Mouse (Mus musculus) CH12.LX (cell line): ENCODE results near the gene Nat8f5. TPM values are rescaled to one million over a fixed set of nuclear protein-coding genes. Genes with fewer than 3 reads are reported as not detected.
"Not testable (repeated sequence)": the region's sequence is repeated elsewhere in the genome, so short reads cannot be mapped to it uniquely, and the experiment has no call there.

Experiments
- DNase-seq: peaks from one replicate; pipeline ENCODE4 v3.0.0-alpha.2; 2013; ENCODE audit errors: extremely low read depth
- H3K27ac ChIP-seq: 2 replicates; pipeline ENCODE4 v1.5.1; 2012; ENCODE audit warnings: low read depth, mild to moderate bottlenecking, control low read depth, moderate library complexity; ENCODE audit not compliant: insufficient read depth
- H3K27me3 ChIP-seq: replicated peaks from 2 replicates; pipeline ENCODE3; 2012; ENCODE audit warnings: inconsistent platforms
- H3K36me3 ChIP-seq, 2 experiments: replicated peaks in 1 of 2; 2 replicates each; pipeline versions ENCODE3 to v1.6.1; 2012; ENCODE audit warnings: inconsistent platforms in 1 of 2, low read length in 1 of 2, mild to moderate bottlenecking in 1 of 2, mixed read lengths in 1 of 2, moderate library complexity in 1 of 2; ENCODE audit not compliant: control insufficient read depth in 1 of 2, insufficient read depth in 1 of 2
- H3K4me1 ChIP-seq, 2 experiments: 2 replicates each; pipeline ENCODE4 v1.6.1; 2012; ENCODE audit warnings: inconsistent platforms in 1 of 2, moderate library complexity in 1 of 2; ENCODE audit not compliant: insufficient read depth in 2 of 2, control insufficient read depth in 1 of 2
- H3K4me2 ChIP-seq: 2 replicates; pipeline ENCODE4 v1.6.1; 2012; ENCODE audit warnings: low read depth, mild to moderate bottlenecking, control low read depth; ENCODE audit not compliant: poor library complexity, insufficient read depth, severe bottlenecking
- H3K4me3 ChIP-seq, 3 experiments: fragments of 150-350 bp in 1 of 3; sonication (generic) in 1 of 3; replicated peaks in 1 of 3; 2 replicates each; pipeline versions ENCODE3 to v1.5.1; 2011 to 2012; ENCODE audit warnings: low read depth in 2 of 3, low read length in 2 of 3, mild to moderate bottlenecking in 2 of 3, moderate library complexity in 2 of 3, control low read depth in 1 of 3, improper control_type of control experiment in 1 of 3, inconsistent platforms in 1 of 3, mixed read lengths in 1 of 3; ENCODE audit not compliant: poor library complexity in 1 of 3
- H3K79me2 ChIP-seq: replicated peaks from 2 replicates; pipeline ENCODE4 v1.6.1; 2012; ENCODE audit warnings: mild to moderate bottlenecking, moderate library complexity; ENCODE audit not compliant: control insufficient read depth, poor library complexity, insufficient read depth, severe bottlenecking; ENCODE audit errors: extremely low read depth
- H3K9ac ChIP-seq: 2 replicates; pipeline ENCODE4 v1.6.1; 2012; ENCODE audit warnings: low read depth, mild to moderate bottlenecking, control low read depth, moderate library complexity; ENCODE audit not compliant: insufficient read depth
- H3K9me3 ChIP-seq: replicated peaks from 2 replicates; pipeline ENCODE3; 2012; ENCODE audit warnings: low read length, inconsistent platforms, mixed read lengths
- CTCF ChIP-seq, 2 experiments: IDR thresholded peaks in 1 of 2; conservative IDR thresholded peaks in 1 of 2; 2 replicates each; pipeline ENCODE4 v1.5.1; 2011 to 2012; ENCODE audit warnings: low read depth in 2 of 2, low read length in 2 of 2, improper control_type of control experiment in 1 of 2, inconsistent platforms in 1 of 2, mild to moderate bottlenecking in 1 of 2, moderate library complexity in 1 of 2
- dilution Hi-C: fragments of 300-500 bp; cut with MboI; formaldehyde crosslinking; loops from 2 replicates; pipeline ENCODE4 v1.14.3; 2020; ENCODE audit warnings: low sequenced_read_pairs; ENCODE audit not compliant: extremely low pct_unique_long_range_greater_than_20kb, extremely low pct_ligation_motif_present
- in situ Hi-C: fragments of 300-500 bp; cut with MboI; formaldehyde crosslinking; loops from 3 replicates; pipeline ENCODE4 v1.14.3; 2019; ENCODE audit warnings: low sequenced_read_pairs, low pct_ligation_motif_present, low pct_unique_long_range_greater_than_20kb, mixed read lengths
- polyA plus RNA-seq: library from polyadenylated mRNA; unstranded; fragments of >175 nt; gene quantifications from 2 replicates; pipeline ENCODE4 v1.2.1, GENCODE M21; 2012; ENCODE audit warnings: low read depth; ENCODE audit not compliant: insufficient read length
- total RNA-seq, 2 experiments: library from RNA; depleted of rRNA; stranded (reverse); fragments of 300-350 nt in 1 of 2; fragments of >200 nt in 1 of 2; gene quantifications; 2 replicates each; pipeline ENCODE4 v1.2.3; 2012 to 2014

Gene Nat8f5
- total and polyA plus RNA-seq, 3 experiments: not detected

DNA sequence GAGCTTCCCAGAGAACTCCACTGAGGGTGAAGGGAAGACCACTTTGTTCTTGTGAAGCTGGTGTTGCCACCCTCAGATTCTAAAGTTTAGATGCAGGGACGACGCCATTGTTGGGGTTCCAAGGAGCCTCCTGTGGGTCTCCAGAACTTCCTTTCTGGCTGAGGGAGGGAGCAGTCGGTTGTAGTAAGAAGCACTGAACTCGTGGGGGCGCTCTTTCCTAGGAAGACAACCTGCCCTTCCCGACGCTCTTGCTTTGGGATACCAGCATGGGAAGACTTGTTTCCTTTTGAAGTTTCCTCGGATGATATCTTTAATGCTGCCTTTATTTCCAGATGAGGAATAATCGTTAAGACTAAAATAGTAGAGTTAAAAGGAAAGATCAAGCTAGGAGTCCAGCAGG, 16.1 kb upstream of the Nat8f5 start:
- in situ Hi-C loops, DNase-seq, dilution Hi-C loops: not testable (repeated sequence)

DNA sequence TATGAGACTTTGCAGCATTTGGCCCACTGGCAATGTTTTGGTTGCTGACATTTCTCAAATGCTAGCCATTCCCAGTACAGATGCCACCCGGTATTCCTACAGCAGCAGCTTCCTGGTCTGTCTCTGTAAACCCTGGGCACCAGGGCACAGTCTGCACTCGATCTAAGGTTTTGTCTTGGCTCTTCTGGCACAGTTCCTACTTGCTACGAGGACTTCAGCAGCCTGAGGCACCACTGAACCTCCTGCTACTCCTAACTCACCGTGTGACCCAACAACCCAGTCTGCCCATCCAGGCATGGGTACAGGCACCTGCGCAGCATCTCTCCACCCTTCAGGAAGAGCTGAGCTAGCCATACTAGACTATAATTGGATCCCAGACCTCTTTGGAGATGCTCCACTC, 15.3 kb upstream of the Nat8f5 start:
- H3K36me3 ChIP-seq, H3K9ac ChIP-seq, DNase-seq, H3K27ac ChIP-seq, H3K9me3 ChIP-seq, H3K4me3 ChIP-seq, dilution Hi-C loops, H3K79me2 ChIP-seq, H3K4me2 ChIP-seq, in situ Hi-C loops: not testable (repeated sequence)
- Histone ChIP-seq H3K4me1 (peaks cover 8 to 13% of the 10 kb centered on the region in 2 experiments; a peak in 2 of 4 replicates), H3K27me3 (peaks cover 35% of the 10 kb centered on the region)

More for the DNA sequence above, 16.1 kb upstream of the Nat8f5 start:
- H3K9me3 ChIP-seq, H3K27ac ChIP-seq, H3K79me2 ChIP-seq, H3K36me3 ChIP-seq, H3K4me3 ChIP-seq, H3K4me2 ChIP-seq, H3K9ac ChIP-seq: not testable (repeated sequence)
- Histone ChIP-seq H3K4me1 (peaks cover 8 to 13% of the 10 kb centered on the region in 2 experiments; a peak in 2 of 4 replicates), H3K27me3 (peaks cover 31% of the 10 kb centered on the region)
- peak in 1 of 2 experiments; percentile 22; a peak in 1 of 4 replicates for TF ChIP-seq CTCF (conservative IDR thresholded peaks at IDR 0.05 in 1 of 2, IDR thresholded peaks at IDR 0.05 in 1 of 2; ENCODE audit: low read depth in 2 of 2, low read length in 2 of 2)

GRCm38 (mm10) chr6:85835104-85835503, 14.3 kb upstream of the Nat8f5 start:
- H3K79me2 ChIP-seq, in situ Hi-C loops, H3K27ac ChIP-seq, H3K4me2 ChIP-seq, H3K9ac ChIP-seq, H3K4me3 ChIP-seq, DNase-seq, H3K9me3 ChIP-seq, H3K36me3 ChIP-seq, dilution Hi-C loops: not testable (repeated sequence)
- Histone ChIP-seq H3K27me3 (peaks cover 42% of the 10 kb centered on the region), H3K4me1 (peaks cover 8 to 15% of the 10 kb centered on the region in 2 experiments; a peak in 2 of 4 replicates)

DNA sequence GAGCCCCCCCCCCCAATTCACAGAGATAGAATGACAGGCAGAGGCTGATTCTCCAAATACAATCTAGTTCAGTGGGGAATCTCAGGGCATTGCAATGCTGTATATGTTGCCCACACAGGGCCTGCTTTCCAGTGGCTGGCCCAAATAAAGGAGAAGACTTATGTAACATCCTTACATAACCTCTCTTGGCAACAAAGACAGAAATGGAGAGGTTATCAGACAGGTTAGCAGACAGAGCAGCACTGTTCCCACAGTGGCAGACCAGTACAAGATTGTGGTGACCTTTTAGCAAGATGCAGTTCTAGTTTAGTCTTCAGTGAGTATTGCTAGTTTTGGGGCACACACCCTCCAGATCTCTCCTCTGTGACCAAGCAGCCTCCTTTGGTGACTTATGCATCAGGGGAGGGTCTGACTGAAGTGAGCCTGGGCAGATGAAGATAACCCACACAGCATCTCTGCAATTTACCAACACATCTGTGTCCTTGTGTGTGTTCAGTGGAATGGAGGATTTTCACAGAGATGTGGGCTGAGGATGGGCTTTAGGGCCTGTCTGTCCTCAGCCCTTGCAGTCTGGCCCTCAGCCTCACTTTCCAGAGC, 13.8 kb upstream of the Nat8f5 start:
- H3K4me2 ChIP-seq, in situ Hi-C loops, H3K9me3 ChIP-seq, H3K27ac ChIP-seq, H3K79me2 ChIP-seq, DNase-seq, H3K36me3 ChIP-seq, H3K4me3 ChIP-seq, H3K9ac ChIP-seq, dilution Hi-C loops: not testable (repeated sequence)
- Histone ChIP-seq H3K4me1 (peaks cover 8 to 18% of the 10 kb centered on the region in 2 experiments; a peak in 2 of 4 replicates), H3K27me3 (peaks cover 44% of the 10 kb centered on the region)
